Mouse (Mus musculus) heart, embryonic 10.5 days (tissue): ENCODE data around the gene Fam174b. TPM values are rescaled to one million over a fixed set of nuclear protein-coding genes. Genes with fewer than 3 reads are reported as not detected.

Source experiments
- DNase-seq: peaks from one replicate; pipeline ENCODE4 v3.0.0-alpha.2; 2017; ENCODE audit warnings: low spot score
- H3K27ac ChIP-seq: fragments of 300-500 bp; sonication (generic); 2 replicates; pipeline ENCODE4 v1.5.1; 2016; ENCODE audit warnings: mild to moderate bottlenecking
- H3K27me3 ChIP-seq: fragments of 300-500 bp; sonication (generic); 2 replicates; pipeline ENCODE4 v1.6.1; 2016; ENCODE audit warnings: mild to moderate bottlenecking; ENCODE audit not compliant: poor library complexity, insufficient read depth, severe bottlenecking
- H3K36me3 ChIP-seq: fragments of 300-500 bp; sonication (generic); 2 replicates; pipeline ENCODE4 v1.6.1; 2016; ENCODE audit warnings: mild to moderate bottlenecking, moderate library complexity
- H3K4me1 ChIP-seq: fragments of 300-500 bp; sonication (generic); 2 replicates; pipeline ENCODE4 v1.6.1; 2016; ENCODE audit warnings: mild to moderate bottlenecking
- H3K4me3 ChIP-seq: fragments of 300-500 bp; sonication (generic); 2 replicates; pipeline ENCODE4 v1.5.1; 2016; ENCODE audit warnings: mild to moderate bottlenecking, moderate library complexity
- H3K9me3 ChIP-seq: fragments of 300-500 bp; sonication (generic); 2 replicates; pipeline ENCODE4 v1.6.1; 2016; ENCODE audit warnings: mild to moderate bottlenecking, moderate library complexity
- WGBS: fragments of 180-500 bp; shearing (Covaris S2); methylation state at CpG from one replicate; pipeline ENCODE4 v1.1.7; 2016; 5-methylcytosine and 5-hydroxymethylcytosine counted together
- polyA plus RNA-seq: library from polyadenylated mRNA; unstranded; fragments of >200 nt; fragmentation: Nextera tagmentation; extraction: Ambion mirVana; gene quantifications from 2 replicates; pipeline ENCODE4 v1.2.1, GENCODE M21; 2016

The Fam174b gene
- polyA plus RNA-seq, 1 experiment from 2014 or later: 21.0 TPM

- no peak overlapping the region for H3K27ac ChIP-seq
- H3K4me3 ChIP-seq: no peak overlapping the region
- no peaks in the 10 kb centered on the region for H3K36me3 ChIP-seq
- no peak for DNase-seq
- 0 out of 2 replicates have a peak, but pooled peaks cover 1% of the 10 kb centered on the region for H3K9me3 ChIP-seq
- WGBS: 82% methylated on average over 2 of the region's 2 CpGs
- H3K27me3 ChIP-seq: peaks cover 33% of the 10 kb centered on the region
- peaks cover 11% of the 10 kb centered on the region for H3K4me1 ChIP-seq
These were observed 4.1 kb upstream of the Fam174b start for GRCm38 (mm10) chr7:73736046-73736445.

DNA sequence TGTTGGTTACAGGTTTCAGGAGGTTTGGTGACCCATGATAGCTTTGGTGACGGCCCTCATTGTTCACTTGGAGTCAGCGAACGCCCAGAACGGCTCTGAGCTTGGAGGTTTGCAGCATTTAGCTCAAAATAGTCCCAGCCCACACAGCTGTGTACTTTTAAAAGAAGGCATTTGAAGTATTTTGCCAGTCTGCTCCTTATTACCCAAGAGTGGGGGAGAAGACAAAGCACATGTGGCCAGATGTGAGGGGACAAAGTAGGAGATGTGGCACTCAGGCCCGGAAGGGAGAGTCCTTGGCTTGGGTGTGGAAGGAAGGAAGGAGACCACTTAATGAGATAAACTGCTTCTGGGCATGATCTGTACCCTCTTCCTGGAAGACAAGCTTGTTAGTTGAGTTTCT, 1.3 kb downstream of the Fam174b start:
- H3K9me3 ChIP-seq: no peaks in the 10 kb centered on the region
- 52% methylated on average over 5 of the region's 5 CpGs for WGBS
- H3K4me1 ChIP-seq: peaks cover 42% of the 10 kb centered on the region
- H3K4me3 ChIP-seq: peak overlapping the region; percentile 80
- no peaks in the 10 kb centered on the region for H3K36me3 ChIP-seq
- no peak for DNase-seq
- H3K27me3 ChIP-seq: peaks cover 43% of the 10 kb centered on the region
- H3K27ac ChIP-seq: 0 out of 2 replicates have a peak overlapping the region, but pooled peaks have one; percentile 85

- peak overlapping the region; percentile 80; the same call in 1 of the 2 replicates for H3K4me3 ChIP-seq
- H3K9me3 ChIP-seq: no peaks in the 10 kb centered on the region
- H3K27ac ChIP-seq: no peak overlapping the region
- no peaks in the 10 kb centered on the region for H3K36me3 ChIP-seq
- no peak for DNase-seq
- H3K4me1 ChIP-seq: peaks cover 42% of the 10 kb centered on the region
- peaks cover 43% of the 10 kb centered on the region for H3K27me3 ChIP-seq
- WGBS: 69% methylated on average over 6 of the region's 6 CpGs
These were observed 1.7 kb downstream of the Fam174b start for GRCm38 (mm10) chr7:73741841-73742240.

- no peaks in the 10 kb centered on the region for H3K36me3 ChIP-seq
- no peak overlapping the region for H3K27ac ChIP-seq
- H3K4me3 ChIP-seq: no peak overlapping the region
- peaks cover 39% of the 10 kb centered on the region for H3K27me3 ChIP-seq
- no peak for DNase-seq
- H3K4me1 ChIP-seq: peaks cover 42% of the 10 kb centered on the region
- H3K9me3 ChIP-seq: no peaks in the 10 kb centered on the region
- WGBS: 58% methylated on average over 8 of the region's 8 CpGs
These were observed 3.0 kb downstream of the Fam174b start for GRCm38 (mm10) chr7:73743144-73743543.

DNA sequence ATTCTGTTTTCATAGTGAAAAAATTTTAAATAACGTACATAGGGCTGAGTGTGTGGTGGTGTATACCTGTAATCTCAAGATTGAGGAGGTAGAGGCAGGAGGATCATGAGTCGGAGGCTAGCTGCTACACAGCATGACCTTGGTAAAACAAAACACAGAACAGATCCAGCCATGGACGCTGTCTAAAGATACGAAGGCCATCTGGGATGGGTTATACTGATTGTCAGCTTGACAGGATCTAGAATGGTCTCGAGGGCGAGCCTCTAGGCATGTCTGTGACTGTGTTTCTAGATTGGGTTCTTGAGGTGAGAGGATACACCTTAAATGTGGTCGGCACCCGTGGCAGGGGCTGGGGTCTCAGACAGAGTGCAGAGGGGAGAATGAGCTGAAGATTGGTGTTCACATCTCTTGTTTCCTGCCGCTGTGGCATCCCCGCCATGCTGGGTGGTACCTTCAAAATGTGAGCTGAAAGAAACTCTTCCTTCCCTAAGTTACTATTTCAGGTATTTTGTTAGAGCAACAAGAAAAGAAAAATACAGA, 3.8 kb downstream of the Fam174b start:
- Histone ChIP-seq H3K27ac (no peak overlapping the region), H3K4me3 (no peak overlapping the region), H3K27me3 (peaks cover 32% of the 10 kb centered on the region), H3K9me3 (no peaks in the 10 kb centered on the region), H3K36me3 (no peaks in the 10 kb centered on the region), H3K4me1 (peaks cover 42% of the 10 kb centered on the region)
- WGBS: 68% methylated on average over 10 of the region's 10 CpGs
- DNase-seq: peak; percentile 50

DNA sequence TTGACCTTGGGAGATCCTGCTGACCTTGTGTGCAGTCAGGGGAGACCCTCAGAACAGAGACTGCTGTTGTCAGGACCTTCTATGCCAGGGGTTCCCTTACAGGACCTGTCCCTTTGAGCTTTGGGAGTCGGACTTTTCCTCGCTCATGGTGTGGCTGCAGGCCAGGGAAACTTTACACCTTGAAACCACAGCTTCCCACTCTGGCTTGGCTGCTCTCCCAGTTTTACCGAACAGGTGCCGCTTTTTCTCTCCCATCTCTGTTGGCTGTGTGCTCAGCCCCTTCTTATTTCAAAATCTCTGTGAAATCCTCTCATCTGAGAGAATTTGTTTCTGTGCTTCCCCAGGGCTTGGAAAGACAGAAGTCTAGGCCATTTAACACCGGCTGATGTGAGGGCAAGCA, 5.8 kb downstream of the Fam174b start:
- Histone ChIP-seq H3K27ac (no peak overlapping the region), H3K27me3 (peaks cover 12% of the 10 kb centered on the region), H3K9me3 (no peaks in the 10 kb centered on the region), H3K4me3 (no peak overlapping the region), H3K4me1 (peaks cover 32% of the 10 kb centered on the region), H3K36me3 (no peaks in the 10 kb centered on the region)
- WGBS: 79% methylated on average over 5 of the region's 5 CpGs
- DNase-seq: no peak

- 73% methylated on average over 4 of the region's 4 CpGs for WGBS
- Histone ChIP-seq H3K9me3 (no peaks in the 10 kb centered on the region), H3K4me1 (peaks cover 23% of the 10 kb centered on the region), H3K27ac (no peak overlapping the region), H3K27me3 (peaks cover 3% of the 10 kb centered on the region), H3K4me3 (no peak overlapping the region), H3K36me3 (no peaks in the 10 kb centered on the region)
- no peak for DNase-seq
These were observed 6.7 kb downstream of the Fam174b start for GRCm38 (mm10) chr7:73746836-73747235.

DNA sequence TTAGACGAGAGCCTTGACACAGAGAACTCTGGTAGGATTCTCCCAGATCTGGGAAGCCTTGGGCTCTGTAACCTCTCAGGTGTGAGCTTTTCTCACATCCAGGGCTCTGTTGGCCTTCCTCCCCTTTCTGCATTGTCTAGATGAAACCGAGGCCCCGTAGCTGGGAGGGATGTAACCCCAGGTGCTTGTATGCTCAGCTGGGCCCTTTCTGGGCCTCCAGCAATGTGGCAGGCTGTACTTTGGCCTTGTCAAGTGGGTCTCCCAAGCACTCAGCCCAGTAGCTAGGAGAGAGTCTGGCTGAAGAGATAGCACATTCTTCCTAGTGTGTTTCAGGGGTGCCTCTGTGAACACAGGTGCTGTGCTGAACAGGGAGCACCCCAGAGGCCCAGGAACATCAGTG, 7.4 kb downstream of the Fam174b start:
- no peak for DNase-seq
- no peaks in the 10 kb centered on the region for H3K27me3 ChIP-seq
- H3K27ac ChIP-seq: no peak overlapping the region
- H3K9me3 ChIP-seq: no peaks in the 10 kb centered on the region
- no peak overlapping the region for H3K4me3 ChIP-seq
- 81% methylated on average over 3 of the region's 3 CpGs for WGBS
- no peaks in the 10 kb centered on the region for H3K36me3 ChIP-seq
- peaks cover 21% of the 10 kb centered on the region for H3K4me1 ChIP-seq

- Histone ChIP-seq H3K27me3 (no peaks in the 10 kb centered on the region), H3K27ac (no peak overlapping the region), H3K4me1 (peaks cover 11% of the 10 kb centered on the region), H3K4me3 (no peak overlapping the region), H3K9me3 (no peaks in the 10 kb centered on the region), H3K36me3 (no peaks in the 10 kb centered on the region)
- 82% methylated on average over 5 of the region's 5 CpGs for WGBS
- DNase-seq: no peak
These were observed 8.5 kb downstream of the Fam174b start for GRCm38 (mm10) chr7:73748437-73749108.

GRCm38 (mm10) chr7:73749339-73749738, 9.2 kb downstream of the Fam174b start:
- no peak overlapping the region for H3K27ac ChIP-seq
- no peaks in the 10 kb centered on the region for H3K9me3 ChIP-seq
- H3K4me1 ChIP-seq: peaks cover 5% of the 10 kb centered on the region
- H3K4me3 ChIP-seq: no peak overlapping the region
- DNase-seq: no peak
- no peaks in the 10 kb centered on the region for H3K36me3 ChIP-seq
- H3K27me3 ChIP-seq: no peaks in the 10 kb centered on the region
- 88% methylated on average over 2 of the region's 2 CpGs for WGBS

DNA sequence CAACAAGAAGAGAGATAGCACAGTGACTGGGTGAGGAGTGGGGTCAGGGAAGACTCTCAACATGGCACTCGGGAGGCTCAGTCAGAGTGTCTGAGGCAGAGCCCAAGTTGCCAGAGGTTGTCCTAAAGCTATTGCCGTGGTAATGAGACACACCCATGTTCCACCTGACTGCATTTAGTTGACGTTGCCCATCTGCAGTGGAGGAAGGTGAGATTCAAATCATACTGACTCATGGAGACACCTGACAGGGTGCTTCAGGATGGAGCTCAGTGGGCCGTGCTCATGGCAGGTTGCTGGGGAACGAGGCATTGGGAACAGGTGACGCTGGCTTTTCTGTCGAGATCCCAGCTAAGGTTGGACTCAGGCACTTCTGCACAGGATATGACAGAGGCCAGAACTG, 9.9 kb downstream of the Fam174b start:
- no peak for DNase-seq
- no peaks in the 10 kb centered on the region for H3K27me3 ChIP-seq
- WGBS: 83% methylated on average over 7 of the region's 7 CpGs

GRCm38 (mm10) chr7:73753598-73753997, 13.5 kb downstream of the Fam174b start:
- H3K9me3 ChIP-seq: no peaks in the 10 kb centered on the region
- H3K4me1 ChIP-seq: no peaks in the 10 kb centered on the region; the same call in 1 of the 2 replicates
- no peak overlapping the region for H3K4me3 ChIP-seq
- H3K27ac ChIP-seq: no peak overlapping the region
- no peak for DNase-seq
- no peaks in the 10 kb centered on the region for H3K27me3 ChIP-seq
- 83% methylated on average over 1 of the region's 1 CpGs for WGBS
- H3K36me3 ChIP-seq: no peaks in the 10 kb centered on the region

More for the DNA sequence above, 9.9 kb downstream of the Fam174b start:
- Histone ChIP-seq H3K27ac (no peak overlapping the region), H3K4me3 (no peak overlapping the region), H3K36me3 (no peaks in the 10 kb centered on the region), H3K9me3 (no peaks in the 10 kb centered on the region), H3K4me1 (peaks cover 5% of the 10 kb centered on the region)

GRCm38 (mm10) chr7:73755377-73756110, 15.4 kb downstream of the Fam174b start:
- H3K36me3 ChIP-seq: no peaks in the 10 kb centered on the region
- H3K27ac ChIP-seq: no peak overlapping the region
- no peak for DNase-seq
- H3K4me1 ChIP-seq: no peaks in the 10 kb centered on the region
- H3K4me3 ChIP-seq: no peak overlapping the region
- no peaks in the 10 kb centered on the region for H3K9me3 ChIP-seq
- WGBS: 60% methylated on average over 1 of the region's 1 CpGs
- no peaks in the 10 kb centered on the region for H3K27me3 ChIP-seq
